Mouse (Mus musculus) embryonic stem cell, embryonic (primary cell): ENCODE results near the gene Asap2.

ENCODE experiments used
- CTCF ChIA-PET, 4 experiments: fragments of 300-600 bp in 2 of 4; fragments of 350-600 bp in 2 of 4; sonication (Branson Sonifier 250); formaldehyde crosslinking; loops; one replicate each; lab custom pipeline; 2022; ENCODE audit warnings: inconsistent platforms in 2 of 4; lab: Charles Lee
- POLR2A ChIA-PET, 4 experiments: fragments of 300-600 bp in 2 of 4; fragments of 350-600 bp in 2 of 4; sonication (Branson Sonifier 250); formaldehyde crosslinking; loops; one replicate each; lab custom pipeline; 2022; ENCODE audit warnings: antibody characterized with exemption in 4 of 4, inconsistent platforms in 1 of 4; lab: Charles Lee

Asap2 gene

GRCm38 (mm10) chr12:21176399-21176798 lies 186.1 kb downstream of the Asap2 start:
- CTCF ChIA-PET, result interaction anchor here in 1 of 4 experiments (1.1 kb wide), 1 partner anchor 52 kb away, joined by 4 read pairs; no protein-coding TSS in a partner anchor
- POLR2A ChIA-PET, result interaction anchor here in 3 of 4 experiments (0.6 to 1.4 kb wide), 5 partner anchors 8 to 16 kb away, joined by 3 to 5 read pairs (median 4); no protein-coding TSS in a partner anchor

- ChIA-PET CTCF (interaction anchor here in 1 of 4 experiments (1.1 kb wide), 1 partner anchor 51 kb away, joined by 4 read pairs; no protein-coding TSS in a partner anchor), POLR2A (interaction anchor here in 2 of 4 experiments (0.7 to 1.2 kb wide), 3 partner anchors 10 to 54 kb away, joined by 3 read pairs; no protein-coding TSS in a partner anchor)
These were observed 187.0 kb downstream of the Asap2 start for GRCm38 (mm10) chr12:21177123-21177698.

GRCm38 (mm10) chr12:21180091-21180490 lies 189.8 kb downstream of the Asap2 start:
- ChIA-PET POLR2A (interaction anchor here in 3 of 4 experiments (0.5 to 1.3 kb wide), 12 partner anchors 13 to 754 kb away, joined by 3 to 5 read pairs (median 3); partner anchors contain the start of gene Itgb1bp1 (in 1 of the 3)), CTCF (interaction anchor here in 1 of 4 experiments (0.6 to 0.9 kb wide), 2 partner anchors 46 to 193 kb away, joined by 3 read pairs; partner anchors contain the start of gene Adam17)

GRCm38 (mm10) chr12:21182786-21183185 lies 192.5 kb downstream of the Asap2 start:
- CTCF ChIA-PET, result interaction anchor here in 1 of 4 experiments (0.9 kb wide), 1 partner anchor 157 kb away, joined by 6 read pairs; no protein-coding TSS in a partner anchor
- POLR2A ChIA-PET, result interaction anchor here in 3 of 4 experiments (0.6 to 1.7 kb wide), 4 partner anchors 15 to 110 kb away, joined by 3 to 4 read pairs (median 4); no protein-coding TSS in a partner anchor

GRCm38 (mm10) chr12:21183321-21183720 lies 193.1 kb downstream of the Asap2 start:
- POLR2A ChIA-PET, result interaction anchor here in 2 of 4 experiments (0.7 to 2.0 kb wide), 6 partner anchors 16 to 256 kb away, joined by 3 to 8 read pairs (median 3); no protein-coding TSS in a partner anchor

GRCm38 (mm10) chr12:21186145-21186544 lies 195.9 kb downstream of the Asap2 start:
- CTCF ChIA-PET, result no interaction called here
- POLR2A ChIA-PET, result interaction anchor here in 2 of 4 experiments (1.0 to 1.2 kb wide), 2 partner anchors 18 to 75 kb away, joined by 3 read pairs; no protein-coding TSS in a partner anchor

More at GRCm38 (mm10) chr12:21183321-21183720, 193.1 kb downstream of the Asap2 start:
- CTCF ChIA-PET, result interaction anchor here in 1 of 4 experiments (0.9 kb wide), 1 partner anchor 157 kb away, joined by 6 read pairs; no protein-coding TSS in a partner anchor

- POLR2A ChIA-PET, result interaction anchor here in 2 of 4 experiments (0.5 to 1.2 kb wide), 2 partner anchors 44 to 60 kb away, joined by 3 read pairs; no protein-coding TSS in a partner anchor
- CTCF ChIA-PET, result interaction anchor here in 1 of 4 experiments (0.5 kb wide), 1 partner anchor 38 kb away, joined by 3 read pairs; no protein-coding TSS in a partner anchor
These were observed 198.6 kb downstream of the Asap2 start for GRCm38 (mm10) chr12:21188880-21189279.

- CTCF ChIA-PET, result no interaction called here
- POLR2A ChIA-PET, result interaction anchor here in 1 of 4 experiments (1.0 to 1.6 kb wide), 2 partner anchors 11 to 15 kb away, joined by 3 to 4 read pairs; no protein-coding TSS in a partner anchor
These were observed 201.3 kb downstream of the Asap2 start for GRCm38 (mm10) chr12:21191546-21191945.

- POLR2A ChIA-PET, result interaction anchor here in 2 of 4 experiments (0.8 to 0.9 kb wide), 2 partner anchors 61 kb away, joined by 3 read pairs; no protein-coding TSS in a partner anchor
- CTCF ChIA-PET, result no interaction called here
These were observed 205.2 kb downstream of the Asap2 start for GRCm38 (mm10) chr12:21195497-21195896.

- CTCF ChIA-PET, result interaction anchor here in 1 of 4 experiments (1.0 kb wide), 1 partner anchor 31 kb away, joined by 3 read pairs; no protein-coding TSS in a partner anchor
- POLR2A ChIA-PET, result interaction anchor here in 1 of 4 experiments (1.4 to 2.1 kb wide), 2 partner anchors 12 to 39 kb away, joined by 3 to 7 read pairs; no protein-coding TSS in a partner anchor
These were observed 206.2 kb downstream of the Asap2 start for GRCm38 (mm10) chr12:21196420-21196819.

GRCm38 (mm10) chr12:21200613-21201012 lies 210.4 kb downstream of the Asap2 start:
- ChIA-PET POLR2A (interaction anchor here in 1 of 4 experiments (1.2 kb wide), 1 partner anchor 65 kb away, joined by 3 read pairs; no protein-coding TSS in a partner anchor), CTCF (no interaction called here)

- POLR2A ChIA-PET, result interaction anchor here in 2 of 4 experiments (0.6 to 2.4 kb wide), 5 partner anchors 10 to 56 kb away, joined by 3 to 7 read pairs (median 3); no protein-coding TSS in a partner anchor
- CTCF ChIA-PET, result interaction anchor here in 1 of 4 experiments (1.0 kb wide), 1 partner anchor 13 kb away, joined by 3 read pairs; no protein-coding TSS in a partner anchor
These were observed 211.4 kb downstream of the Asap2 start for GRCm38 (mm10) chr12:21201485-21202269.

GRCm38 (mm10) chr12:21204701-21205312 lies 214.5 kb downstream of the Asap2 start:
- ChIA-PET CTCF (no interaction called here), POLR2A (interaction anchor here in 3 of 4 experiments (0.6 to 1.8 kb wide), 8 partner anchors 18 to 234 kb away, joined by 3 to 5 read pairs (median 4); no protein-coding TSS in a partner anchor)

- POLR2A ChIA-PET, result interaction anchor here in 2 of 4 experiments (0.7 to 1.2 kb wide), 3 partner anchors 19 to 69 kb away, joined by 4 read pairs; no protein-coding TSS in a partner anchor
- CTCF ChIA-PET, result no interaction called here
These were observed 215.5 kb downstream of the Asap2 start for GRCm38 (mm10) chr12:21205799-21206198.

GRCm38 (mm10) chr12:21207422-21207821 lies 217.2 kb downstream of the Asap2 start:
- ChIA-PET POLR2A (interaction anchor here in 1 of 4 experiments (1.0 kb wide), 2 partner anchors 20 to 24 kb away, joined by 3 to 4 read pairs; no protein-coding TSS in a partner anchor), CTCF (no interaction called here)

GRCm38 (mm10) chr12:21208172-21208795 lies 218.0 kb downstream of the Asap2 start:
- POLR2A ChIA-PET, result interaction anchor here in 1 of 4 experiments (0.8 to 1.9 kb wide), 2 partner anchors 11 to 15 kb away, joined by 3 to 7 read pairs; no protein-coding TSS in a partner anchor
- CTCF ChIA-PET, result interaction anchor here in 1 of 4 experiments (1.1 kb wide), 1 partner anchor 74 kb away, joined by 3 read pairs; no protein-coding TSS in a partner anchor

GRCm38 (mm10) chr12:21209273-21209672 lies 219.0 kb downstream of the Asap2 start:
- ChIA-PET POLR2A (interaction anchor here in 2 of 4 experiments (0.6 to 1.9 kb wide), 4 partner anchors 11 to 21 kb away, joined by 4 to 7 read pairs (median 4); no protein-coding TSS in a partner anchor), CTCF (no interaction called here)
